Mouse (Mus musculus) right cerebral cortex, postnatal 25 days (tissue): ENCODE results near the gene Tyw5.

Experiments
- DNase-seq: peaks from one replicate; pipeline ENCODE4 v3.0.0; 2022

Tyw5 gene

GRCm38 (mm10) chr1:57406187-57407151 is at the start of gene Tyw5, which contains the start of gene Maip1:
Gene Tyw5 (minus strand): TSS chr1:57407101.
Gene Maip1 (plus strand): TSS chr1:57406328.
- peak; percentile 86 for DNase-seq

- DNase-seq = no peak
Measured at GRCm38 (mm10) chr1:57450241-57450640, 43.3 kb upstream of the Tyw5 start.

- no peak for DNase-seq
Measured at GRCm38 (mm10) chr1:57445679-57446078, 38.8 kb upstream of the Tyw5 start.

GRCm38 (mm10) chr1:57440771-57441170 is 33.9 kb upstream of the Tyw5 start:
- DNase-seq = no peak

GRCm38 (mm10) chr1:57439026-57439425 is 32.1 kb upstream of the Tyw5 start:
- no peak for DNase-seq

- no peak for DNase-seq
Measured at GRCm38 (mm10) chr1:57436954-57437353, 30.1 kb upstream of the Tyw5 start.

GRCm38 (mm10) chr1:57436408-57436807 is 29.5 kb upstream of the Tyw5 start:
- no peak for DNase-seq

GRCm38 (mm10) chr1:57433141-57433540 is 26.2 kb upstream of the Tyw5 start:
- DNase-seq = no peak

GRCm38 (mm10) chr1:57429786-57430483 is 23.0 kb upstream of the Tyw5 start:
- DNase-seq = no peak

GRCm38 (mm10) chr1:57428368-57429308 is 21.7 kb upstream of the Tyw5 start:
- DNase-seq = peak; percentile 88

- no peak for DNase-seq
Measured at GRCm38 (mm10) chr1:57423696-57424095, 16.8 kb upstream of the Tyw5 start.

GRCm38 (mm10) chr1:57413397-57413796 is 6.5 kb upstream of the Tyw5 start:
- no peak for DNase-seq

- DNase-seq = no peak
Measured at GRCm38 (mm10) chr1:57408994-57409393, 2.1 kb upstream of the Tyw5 start.

- DNase-seq = no peak
Measured at GRCm38 (mm10) chr1:57402116-57402515, 4.8 kb downstream of the Tyw5 start.

GRCm38 (mm10) chr1:57400877-57401276 is 6.0 kb downstream of the Tyw5 start:
- DNase-seq = no peak

- DNase-seq = no peak
Measured at GRCm38 (mm10) chr1:57400321-57400720, 6.6 kb downstream of the Tyw5 start.

GRCm38 (mm10) chr1:57394051-57394450 is 12.8 kb downstream of the Tyw5 start:
- peak; percentile 18 for DNase-seq

- DNase-seq = no peak
Measured at GRCm38 (mm10) chr1:57392417-57392816, 14.5 kb downstream of the Tyw5 start.

GRCm38 (mm10) chr1:57390993-57391790 is 15.7 kb downstream of the Tyw5 start:
- DNase-seq = no peak

- no peak for DNase-seq
Measured at GRCm38 (mm10) chr1:57388402-57389155, 18.3 kb downstream of the Tyw5 start.

- peak; percentile 33 for DNase-seq
Measured at GRCm38 (mm10) chr1:57387876-57388275, 19.0 kb downstream of the Tyw5 start.
